Mouse (Mus musculus): ENCODE results near the gene Hoxb6.

DNA sequence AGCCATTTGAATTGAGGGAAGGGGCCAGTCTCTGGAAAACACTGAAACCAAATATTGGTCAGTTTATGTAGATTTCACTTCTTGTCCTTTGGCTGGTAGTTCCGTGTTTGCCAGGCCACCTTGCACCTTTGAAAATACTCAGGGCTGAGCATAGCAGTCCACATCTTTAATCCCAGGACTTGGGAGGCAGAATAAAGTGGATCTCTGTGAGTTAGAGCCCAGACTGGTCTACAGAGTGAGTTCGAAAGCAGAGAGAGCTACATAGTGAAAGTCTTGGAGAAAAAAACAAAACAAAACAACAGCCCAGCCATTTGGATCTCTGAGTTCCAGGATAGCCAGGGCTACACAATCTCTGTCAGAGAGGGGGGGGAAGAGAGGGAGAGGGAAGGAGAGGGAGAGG lies 35.1 kb upstream of the Hoxb6 start:
- TF ChIP-seq ZNF384 (IDR thresholded peaks at IDR 0.05; ENCODE audit: low read depth, low read length) (no peak), ZC3H11A (IDR thresholded peaks at IDR 0.05; ENCODE audit: borderline replicate concordance, low read depth, low read length) (no peak)
